Mouse (Mus musculus): ENCODE measurements around the gene Tfr2.

GRCm38 (mm10) chr5:137595921-137596320, 26.3 kb downstream of the Tfr2 start:
- TF ChIP-seq POLR2A (IDR thresholded peaks at IDR 0.05; ENCODE audit: extremely low read depth, insufficient read depth, low read length) (no peak), CTCF (IDR thresholded peaks at IDR 0.05; ENCODE audit: low read depth, low read length) (no peak)
